Comparison of ENCODE assay signal across 16 mouse cellular contexts in the genomic region with DNA sequence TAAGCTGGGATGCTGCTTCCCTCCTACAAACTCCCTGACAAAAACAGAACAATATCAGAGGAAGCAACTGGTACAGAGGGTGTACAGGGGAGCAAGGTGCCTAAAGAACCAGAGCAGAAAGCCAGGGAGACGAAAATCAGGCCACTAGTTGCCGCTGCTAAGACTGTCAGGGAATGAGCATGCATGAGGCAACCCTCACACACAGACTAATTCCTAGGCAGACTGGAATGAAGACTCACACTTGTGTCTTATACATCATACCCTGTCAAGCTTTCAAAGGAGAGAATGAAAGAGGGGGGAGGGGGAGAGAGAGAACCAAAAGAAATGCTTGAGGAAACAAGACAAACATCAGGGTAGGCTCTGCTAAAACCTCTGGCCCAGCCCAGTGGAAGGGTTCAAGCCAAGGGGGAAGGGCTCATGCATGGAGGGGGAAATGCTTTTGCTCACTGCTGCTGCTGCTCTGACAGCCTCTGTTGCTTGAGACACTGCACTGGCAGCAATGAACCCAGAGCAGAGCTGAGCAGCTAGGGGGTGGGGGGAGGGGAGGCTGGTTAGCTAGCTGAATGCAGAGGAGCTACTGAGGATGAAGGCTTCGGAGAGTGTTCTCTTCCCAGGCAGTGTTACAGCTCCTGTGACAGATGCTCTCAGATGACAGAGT.
DNase-seq lines count a peak whose midpoint lies in the region; ATAC-seq lines count a peak whose summit lies in the region.
"Had no signal": no experiment of that assay in that cellular context is flagged by ENCODE, and none has a peak within 500 bp of the region (broad histone marks: within the 10 kb centered on the region; RNA-seq: fewer than 3 reads in every experiment).

No protein-coding gene starts in this region.

- H3K4me1 ChIP-seq in hindbrain, embryonic 11.5 days (replicated peaks; ENCODE audit: control insufficient read depth, insufficient read depth, low read length): no peaks in the 10 kb centered on the region
- H3K4me1 ChIP-seq in hindbrain, embryonic 13.5 days (replicated peaks): 0 out of 2 replicates have a peak, but pooled peaks cover 4% of the 10 kb centered on the region
- peaks cover 12% of the 10 kb centered on the region for H3K4me1 ChIP-seq in embryonic facial prominence, embryonic 10.5 days
- H3K4me1 ChIP-seq in neural tube, embryonic 11.5 days (ENCODE audit: control insufficient read depth, insufficient read depth, low read length): no peaks in the 10 kb centered on the region
- H3K4me1 ChIP-seq: limb, embryonic 15.5 days had no signal

- H3K4me2 ChIP-seq in hindbrain, embryonic 11.5 days (replicated peaks; ENCODE audit: low read depth, low read length): no peak overlapping the region
- H3K4me2 ChIP-seq in hindbrain, embryonic 13.5 days: no peak overlapping the region
- H3K4me2 ChIP-seq in neural tube, embryonic 11.5 days (ENCODE audit: low read depth): no peak overlapping the region
- H3K4me2 ChIP-seq: limb, embryonic 15.5 days had no signal

- 30% methylated on average over 3 of the region's 3 CpGs for WGBS in hindbrain, embryonic 11.5 days
- 46% methylated on average over 3 of the region's 3 CpGs for WGBS in hindbrain, embryonic 13.5 days
- WGBS in embryonic facial prominence, embryonic 10.5 days: 52% methylated on average over 3 of the region's 3 CpGs
- 46% methylated on average over 3 of the region's 3 CpGs for WGBS in neural tube, embryonic 11.5 days

- ATAC-seq in hindbrain, embryonic 11.5 days (ENCODE audit: low FRiP score): peak; percentile 81
- ATAC-seq in hindbrain, embryonic 13.5 days (ENCODE audit: low FRiP score): no peak
- ATAC-seq in neural tube, embryonic 11.5 days (ENCODE audit: insufficient read depth, low FRiP score, low TSS enrichment): no peak
- ATAC-seq: Patski had no signal

- no peak overlapping the region for H3K4me3 ChIP-seq in hindbrain, embryonic 11.5 days (ENCODE audit: low read depth, low read length)
- H3K4me3 ChIP-seq in hindbrain, embryonic 13.5 days: no peak overlapping the region
- H3K4me3 ChIP-seq in embryonic facial prominence, embryonic 10.5 days: no peak overlapping the region
- no peak overlapping the region for H3K4me3 ChIP-seq in neural tube, embryonic 11.5 days (ENCODE audit: low read depth, low read length)
- H3K4me3 ChIP-seq: limb, embryonic 15.5 days had no signal

- no peaks in the 10 kb centered on the region for H3K27me3 ChIP-seq in hindbrain, embryonic 11.5 days (ENCODE audit: control insufficient read depth, insufficient read depth, low read length)
- H3K27me3 ChIP-seq in hindbrain, embryonic 13.5 days: no peaks in the 10 kb centered on the region
- no peaks in the 10 kb centered on the region for H3K27me3 ChIP-seq in embryonic facial prominence, embryonic 10.5 days (replicated peaks; ENCODE audit: low read depth, poor library complexity, severe bottlenecking)
- H3K27me3 ChIP-seq in neural tube, embryonic 11.5 days (ENCODE audit: control insufficient read depth, insufficient read depth, low read length): no peaks in the 10 kb centered on the region
- H3K27me3 ChIP-seq: limb, embryonic 15.5 days had no signal

- no peak overlapping the region for H3K9ac ChIP-seq in hindbrain, embryonic 11.5 days (ENCODE audit: low read depth, low read length)
- no peak overlapping the region for H3K9ac ChIP-seq in hindbrain, embryonic 13.5 days
- no peak overlapping the region for H3K9ac ChIP-seq in neural tube, embryonic 11.5 days (ENCODE audit: low read length)
- H3K9ac ChIP-seq: limb, embryonic 15.5 days had no signal

- peak; percentile 9 for DNase-seq in hindbrain, embryonic 11.5 days (ENCODE audit: low spot score)
- peak; percentile 2 for DNase-seq in ZHBTc4 (ENCODE audit: low read depth, low spot score)
- DNase-seq in embryonic facial prominence, embryonic 10.5 days (ENCODE audit: low spot score): peak; percentile 22
- DNase-seq in neural tube, embryonic 11.5 days (ENCODE audit: low spot score): peak; percentile 20
- DNase-seq in lung, postnatal 36 days: no peak
- DNase-seq in thymus, postnatal 10 days (ENCODE audit: low spot score in 2 of 2): no peak
- DNase-seq: adrenal gland, postnatal 25 days; B cell, adult 2 months; cerebellum, adult 8-10 months; gastrocnemius, postnatal 10 days; kidney, adult 9 months; lung, postnatal 14 days; thymus, postnatal 4 days had no signal

- H3K9me3 ChIP-seq in hindbrain, embryonic 11.5 days (ENCODE audit: control insufficient read depth, low read length): no peaks in the 10 kb centered on the region
- H3K9me3 ChIP-seq in hindbrain, embryonic 13.5 days: no peaks in the 10 kb centered on the region
- no peaks in the 10 kb centered on the region for H3K9me3 ChIP-seq in embryonic facial prominence, embryonic 10.5 days
- H3K9me3 ChIP-seq in neural tube, embryonic 11.5 days (ENCODE audit: control insufficient read depth, low read length): no peaks in the 10 kb centered on the region
- H3K9me3 ChIP-seq: limb, embryonic 15.5 days had no signal

- H3K36me3 ChIP-seq in hindbrain, embryonic 11.5 days (ENCODE audit: control insufficient read depth, insufficient read depth, low read length): no peaks in the 10 kb centered on the region
- H3K36me3 ChIP-seq in hindbrain, embryonic 13.5 days: no peaks in the 10 kb centered on the region
- no peaks in the 10 kb centered on the region for H3K36me3 ChIP-seq in embryonic facial prominence, embryonic 10.5 days (replicated peaks)
- no peaks in the 10 kb centered on the region for H3K36me3 ChIP-seq in neural tube, embryonic 11.5 days (ENCODE audit: control insufficient read depth, insufficient read depth, low read length)
- H3K36me3 ChIP-seq: limb, embryonic 15.5 days had no signal

- H3K27ac ChIP-seq in hindbrain, embryonic 11.5 days (ENCODE audit: low read depth, low read length): no peak overlapping the region
- H3K27ac ChIP-seq in hindbrain, embryonic 13.5 days: no peak overlapping the region
- H3K27ac ChIP-seq in embryonic facial prominence, embryonic 10.5 days (replicated peaks): peak overlapping the region; percentile 48; the same call in 1 of the 2 replicates
- H3K27ac ChIP-seq in neural tube, embryonic 11.5 days (ENCODE audit: low read depth, low read length): no peak overlapping the region
- H3K27ac ChIP-seq: limb, embryonic 15.5 days had no signal

Comparison
In these comparisons a context has a peak if more than half of its experiments do, and no peak if none do; other contexts are left out.
1. DNase-seq: peak in hindbrain, embryonic 11.5 days (single experiment), ZHBTc4 (single experiment), embryonic facial prominence, embryonic 10.5 days (single experiment) and neural tube, embryonic 11.5 days (single experiment); none in lung, postnatal 36 days (single experiment) and thymus, postnatal 10 days (0 of 2).